7 mouse cellular contexts compared by ENCODE assay signal in the genomic region with DNA sequence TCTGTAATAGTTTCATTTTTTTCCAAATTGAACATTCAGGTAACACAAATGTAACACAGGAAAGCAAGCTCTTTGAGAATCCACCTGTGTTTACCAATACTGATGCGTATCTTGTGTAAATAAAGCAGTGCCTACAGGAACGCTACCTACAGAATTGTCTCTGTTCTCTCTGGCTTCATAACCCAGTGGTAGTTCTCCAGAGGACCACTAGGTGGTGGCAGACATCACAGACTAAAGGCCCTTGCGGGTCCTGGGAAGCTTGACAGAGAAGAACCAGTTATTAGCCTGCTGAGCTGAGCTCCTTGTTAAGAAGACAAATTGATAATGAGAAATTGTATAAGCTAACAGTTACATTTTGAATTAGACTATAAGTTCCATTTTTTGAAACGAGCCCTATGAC. TPM values are rescaled to one million over a fixed set of nuclear protein-coding genes. Genes with fewer than 3 reads are reported as not detected.
DNase-seq lines count a peak whose midpoint lies in the region; ATAC-seq and TF ChIP-seq lines count a peak whose summit lies in the region.

No protein-coding gene starts in this region.

- H3K27ac ChIP-seq in cortical plate, adult 2 months (ENCODE audit: insufficient read depth, low read length): no peak overlapping the region
- no peak overlapping the region for H3K27ac ChIP-seq in lung, embryonic 16.5 days (ENCODE audit: low read length)

- no peak overlapping the region for H3K4me2 ChIP-seq in lung, embryonic 16.5 days (ENCODE audit: low read depth, low read length)

- intact Hi-C loops in heart, postnatal 10 days (cut with DNase I): loop anchor here (1.0 to 10.0 kb wide), 5 partner anchors 73 to 929 kb away; no protein-coding TSS in a partner anchor

- no peak overlapping the region for H3K4me3 ChIP-seq in cortical plate, adult 2 months (ENCODE audit: insufficient read depth, low read length)
- no peak overlapping the region for H3K4me3 ChIP-seq in lung, embryonic 16.5 days (ENCODE audit: low read length)

- H3K4me1 ChIP-seq in cortical plate, adult 2 months (ENCODE audit: control insufficient read depth, insufficient read depth, low read length): no peaks in the 10 kb centered on the region
- no peaks in the 10 kb centered on the region for H3K4me1 ChIP-seq in lung, embryonic 16.5 days (replicated peaks; ENCODE audit: control insufficient read depth, insufficient read depth, low read length)

- no peak for TF ChIP-seq POLR2A in cortical plate, adult 2 months (IDR thresholded peaks at IDR 0.05; ENCODE audit: extremely low read depth, insufficient read depth, low read length)

- no peak overlapping the region for H3K9ac ChIP-seq in lung, embryonic 16.5 days (ENCODE audit: low read length)

- no peaks in the 10 kb centered on the region for H3K27me3 ChIP-seq in lung, embryonic 16.5 days (ENCODE audit: control insufficient read depth, insufficient read depth, low read depth, low read length)

- WGBS in large intestine, adult 2 months: 15% methylated on average over 4 of the region's 4 CpGs
- WGBS in lung, embryonic 16.5 days: 18% methylated on average over 4 of the region's 4 CpGs

- H3K36me3 ChIP-seq in lung, embryonic 16.5 days (ENCODE audit: control insufficient read depth, insufficient read depth, low read length): peaks cover 11% of the 10 kb centered on the region

- ATAC-seq in activated CD4-positive, CD25-positive, alpha-beta regulatory T cell, adult 4 months: peak; percentile 84
- ATAC-seq in lung, embryonic 16.5 days (ENCODE audit: low read depth): peak; percentile 63

- peak; percentile 94 for TF ChIP-seq CTCF in cortical plate, adult 2 months (IDR thresholded peaks at IDR 0.05; ENCODE audit: extremely low read depth, insufficient read depth, low read length)

- DNase-seq in ES-CJ7 (ENCODE audit: low read depth, low spot score): peak; percentile 64
- DNase-seq in heart, postnatal 10 days: peak; percentile 68 to 74
- peak; percentile 55 for DNase-seq in large intestine, adult 2 months (ENCODE audit: low read depth, low spot score)
- DNase-seq in retina, postnatal 1 day: peak; percentile 84

- no peaks in the 10 kb centered on the region for H3K9me3 ChIP-seq in lung, embryonic 16.5 days (ENCODE audit: control insufficient read depth, low read length)

RNA-seq across cellular contexts. Expression of gene Stard3nl, which starts 30.0 kb away (rescaled TPM):
- 10 to 100 TPM; 59.4 to 61.0 TPM for polyA plus RNA-seq in activated CD4-positive, CD25-positive, alpha-beta regulatory T cell, adult 4 months (2017; shearing (Covaris generic))
- 90.0 and 94.4 TPM in 2 replicates for polyA plus RNA-seq in cortical plate, adult 2 months (2012; rRNA removed)
- 10 to 100 TPM; 19.0 to 22.9 TPM for total RNA-seq in heart, postnatal 10 days (2021)
- polyA plus RNA-seq in large intestine, adult 2 months (2012; rRNA removed): 29.7 and 37.7 TPM in 2 replicates
- polyA plus RNA-seq in lung, embryonic 16.5 days (2015; fragmentation: Nextera tagmentation; extraction: Ambion mirVana): 102 and 107 TPM in 2 replicates
